Mouse (Mus musculus) bone marrow macrophage, adult 2 months (primary cell): ENCODE measurements at regions not wholly inside any gene's neighbourhood (a gene's known extent, or its start where the extent isn't known, plus 50 kb on each side); places are given as distances from the start of the nearest gene placed in this dataset.
"Not testable (repeated sequence)": the region's sequence is repeated elsewhere in the genome, so short reads cannot be mapped to it uniquely, and the experiment has no call there.

Source experiments
- H3K27ac ChIP-seq: 2 replicates; pipeline ENCODE4 v1.5.1; 2012; ENCODE audit warnings: low read depth, low read length; ENCODE audit not compliant: insufficient read depth
- H3K4me1 ChIP-seq: 2 replicates; pipeline ENCODE4 v1.6.1; 2012; ENCODE audit warnings: low read length; ENCODE audit not compliant: control insufficient read depth, insufficient read depth
- H3K4me3 ChIP-seq: 2 replicates; pipeline ENCODE4 v1.5.1; 2012; ENCODE audit warnings: mild to moderate bottlenecking, low read length, moderate library complexity; ENCODE audit not compliant: insufficient read depth
- CTCF ChIP-seq: IDR thresholded peaks from 2 replicates; pipeline ENCODE4 v1.5.1; 2012; ENCODE audit warnings: low read depth, mild to moderate bottlenecking, low read length, moderate library complexity
- POLR2A ChIP-seq: IDR thresholded peaks from 2 replicates; pipeline ENCODE4 v1.6.1; 2012; ENCODE audit warnings: mild to moderate bottlenecking, low read depth, low read length, borderline replicate concordance

- Histone ChIP-seq H3K4me1 (peaks cover 14% of the 10 kb centered on the region), H3K27ac (peak overlapping the region; percentile 71), H3K4me3 (no peak overlapping the region)
- TF ChIP-seq CTCF (no peak), POLR2A (no peak)
These were observed 503.0 kb downstream of the Gja1 start for GRCm38 (mm10) chr10:56880154-56880591.

- TF ChIP-seq POLR2A (no peak), CTCF (no peak)
- H3K4me1 ChIP-seq, result peaks cover 11% of the 10 kb centered on the region
- no peak overlapping the region for H3K27ac ChIP-seq
- no peak overlapping the region for H3K4me3 ChIP-seq
These were observed 507.6 kb downstream of the Gja1 start for GRCm38 (mm10) chr10:56884456-56885410.

GRCm38 (mm10) chr10:56891530-56891929, 514.4 kb downstream of the Gja1 start:
- not testable (repeated sequence) for H3K4me3 ChIP-seq, H3K27ac ChIP-seq, H3K4me1 ChIP-seq

GRCm38 (mm10) chr10:56892666-56893209, 515.6 kb downstream of the Gja1 start:
- H3K27ac ChIP-seq, result no peak overlapping the region
- no peaks in the 10 kb centered on the region for H3K4me1 ChIP-seq
- H3K4me3 ChIP-seq, result no peak overlapping the region
- TF ChIP-seq CTCF (no peak), POLR2A (no peak)

GRCm38 (mm10) chr10:56893210-56893705, 516.1 kb downstream of the Gja1 start:
- TF ChIP-seq CTCF, result no peak
- TF ChIP-seq POLR2A, result no peak
- H3K4me1 ChIP-seq, result no peaks in the 10 kb centered on the region
- no peak overlapping the region for H3K27ac ChIP-seq
- H3K4me3 ChIP-seq, result no peak overlapping the region

GRCm38 (mm10) chr10:56899640-56900274, 522.6 kb downstream of the Gja1 start:
- no peak overlapping the region for H3K27ac ChIP-seq
- no peak for TF ChIP-seq POLR2A
- TF ChIP-seq CTCF, result no peak
- H3K4me1 ChIP-seq, result no peaks in the 10 kb centered on the region
- no peak overlapping the region for H3K4me3 ChIP-seq

- H3K27ac ChIP-seq, result no peak overlapping the region
- TF ChIP-seq CTCF (no peak), POLR2A (no peak)
- H3K4me1 ChIP-seq, result no peaks in the 10 kb centered on the region
- no peak overlapping the region for H3K4me3 ChIP-seq
These were observed 523.8 kb downstream of the Gja1 start for GRCm38 (mm10) chr10:56900914-56901313.

- Histone ChIP-seq H3K27ac (no peak overlapping the region), H3K4me3 (no peak overlapping the region), H3K4me1 (peaks cover 10% of the 10 kb centered on the region)
- no peak for TF ChIP-seq CTCF
- TF ChIP-seq POLR2A, result no peak
These were observed 535.6 kb downstream of the Gja1 start for GRCm38 (mm10) chr10:56912711-56913110.

GRCm38 (mm10) chr10:56914103-56914502, 537.0 kb downstream of the Gja1 start:
- no peak overlapping the region for H3K27ac ChIP-seq
- H3K4me3 ChIP-seq, result no peak overlapping the region
- no peak for TF ChIP-seq POLR2A
- TF ChIP-seq CTCF, result no peak
- H3K4me1 ChIP-seq, result peaks cover 10% of the 10 kb centered on the region

GRCm38 (mm10) chr10:56918412-56918811, 541.3 kb downstream of the Gja1 start:
- Histone ChIP-seq H3K4me1 (peaks cover 5% of the 10 kb centered on the region; the same call in 1 of the 2 replicates), H3K4me3 (no peak overlapping the region), H3K27ac (no peak overlapping the region)
- TF ChIP-seq POLR2A (no peak), CTCF (no peak)
